Mouse (Mus musculus) hindbrain, embryonic 12.5 days (tissue): ENCODE data around the gene Dglucy. TPM values are rescaled to one million over a fixed set of nuclear protein-coding genes. Genes with fewer than 3 reads are reported as not detected.

Source experiments
- ATAC-seq: fragments of 200-750 bp; cut with Nextera tagmentation; 2 replicates; pipeline ENCODE4 v1.8.0; 2017; ENCODE audit warnings: moderate TSS enrichment; ENCODE audit not compliant: low FRiP score
- H3K27ac ChIP-seq: fragments of 300-500 bp; sonication (generic); 2 replicates; pipeline ENCODE4 v1.5.1; 2016; ENCODE audit warnings: mild to moderate bottlenecking
- H3K27me3 ChIP-seq: fragments of 300-500 bp; sonication (generic); 2 replicates; pipeline ENCODE4 v1.6.1; 2016; ENCODE audit warnings: mild to moderate bottlenecking
- H3K36me3 ChIP-seq: fragments of 300-500 bp; sonication (generic); 2 replicates; pipeline ENCODE4 v1.6.1; 2016; ENCODE audit warnings: mild to moderate bottlenecking
- H3K4me1 ChIP-seq: fragments of 300-500 bp; sonication (generic); 2 replicates; pipeline ENCODE4 v1.6.1; 2016
- H3K4me2 ChIP-seq: fragments of 300-500 bp; sonication (generic); replicated peaks from 2 replicates; pipeline ENCODE4 v1.6.1; 2016; ENCODE audit warnings: mild to moderate bottlenecking
- H3K4me3 ChIP-seq: fragments of 300-500 bp; sonication (generic); 2 replicates; pipeline ENCODE4 v1.5.1; 2016; ENCODE audit warnings: mild to moderate bottlenecking
- H3K9ac ChIP-seq: fragments of 300-500 bp; sonication (generic); 2 replicates; pipeline ENCODE4 v1.6.1; 2016; ENCODE audit warnings: mild to moderate bottlenecking, moderate library complexity
- H3K9me3 ChIP-seq: fragments of 300-500 bp; sonication (generic); replicated peaks from 2 replicates; pipeline ENCODE4 v1.6.1; 2016; ENCODE audit warnings: mild to moderate bottlenecking
- WGBS: fragments of 180-500 bp; shearing (Covaris S2); methylation state at CpG from one replicate; pipeline ENCODE4 v1.1.7; 2016; 5-methylcytosine and 5-hydroxymethylcytosine counted together
- polyA plus RNA-seq: library from polyadenylated mRNA; unstranded; fragments of >200 nt; fragmentation: Nextera tagmentation; extraction: Ambion mirVana; gene quantifications from 2 replicates; pipeline ENCODE4 v1.2.1, GENCODE M21; 2016

The Dglucy gene
- polyA plus RNA-seq, 1 experiment from 2014 or later = 2.8 TPM

- no peaks in the 10 kb centered on the region for H3K9me3 ChIP-seq
- H3K27ac ChIP-seq = no peak overlapping the region
- no peaks in the 10 kb centered on the region for H3K4me1 ChIP-seq
- H3K27me3 ChIP-seq = no peaks in the 10 kb centered on the region
- no peak overlapping the region for H3K4me3 ChIP-seq
- WGBS = 83% methylated on average over 5 of the region's 5 CpGs
- H3K36me3 ChIP-seq = no peaks in the 10 kb centered on the region
- H3K4me2 ChIP-seq = no peak overlapping the region
- ATAC-seq = no peak
- no peak overlapping the region for H3K9ac ChIP-seq
Measured at GRCm38 (mm10) chr12:100816906-100817305, 38.0 kb downstream of the Dglucy start.

GRCm38 (mm10) chr12:100819965-100820364 lies 41.1 kb downstream of the Dglucy start:
- Histone ChIP-seq H3K9ac (no peak overlapping the region), H3K4me2 (no peak overlapping the region), H3K27ac (no peak overlapping the region), H3K4me3 (no peak overlapping the region), H3K9me3 (no peaks in the 10 kb centered on the region), H3K4me1 (no peaks in the 10 kb centered on the region), H3K27me3 (no peaks in the 10 kb centered on the region), H3K36me3 (no peaks in the 10 kb centered on the region)
- no peak for ATAC-seq

GRCm38 (mm10) chr12:100831021-100831420 lies 52.2 kb downstream of the Dglucy start:
- Histone ChIP-seq H3K9ac (no peak overlapping the region), H3K27ac (no peak overlapping the region), H3K4me2 (no peak overlapping the region), H3K27me3 (no peaks in the 10 kb centered on the region), H3K4me1 (peaks cover 4% of the 10 kb centered on the region), H3K36me3 (no peaks in the 10 kb centered on the region), H3K9me3 (no peaks in the 10 kb centered on the region), H3K4me3 (no peak overlapping the region)
- ATAC-seq = no peak
- WGBS = 80% methylated on average over 2 of the region's 2 CpGs

- Histone ChIP-seq H3K9me3 (no peaks in the 10 kb centered on the region), H3K4me1 (peaks cover 4% of the 10 kb centered on the region), H3K4me2 (no peak overlapping the region), H3K36me3 (no peaks in the 10 kb centered on the region), H3K9ac (no peak overlapping the region), H3K27ac (no peak overlapping the region), H3K27me3 (no peaks in the 10 kb centered on the region), H3K4me3 (no peak overlapping the region)
- 32% methylated on average over 8 of the region's 8 CpGs for WGBS
- no peak; the same call in 1 of the 2 replicates for ATAC-seq
Measured at GRCm38 (mm10) chr12:100831629-100832325, 52.9 kb downstream of the Dglucy start.

GRCm38 (mm10) chr12:100837208-100837607 lies 58.4 kb downstream of the Dglucy start:
- H3K9me3 ChIP-seq = no peaks in the 10 kb centered on the region
- peaks cover 6% of the 10 kb centered on the region; the same call in 1 of the 2 replicates for H3K4me1 ChIP-seq
- H3K36me3 ChIP-seq = no peaks in the 10 kb centered on the region
- H3K27ac ChIP-seq = no peak overlapping the region
- 84% methylated on average over 3 of the region's 3 CpGs for WGBS
- H3K4me3 ChIP-seq = no peak overlapping the region
- H3K27me3 ChIP-seq = no peaks in the 10 kb centered on the region
- no peak overlapping the region for H3K4me2 ChIP-seq
- no peak for ATAC-seq
- H3K9ac ChIP-seq = no peak overlapping the region

- Histone ChIP-seq H3K9ac (no peak overlapping the region), H3K4me3 (no peak overlapping the region), H3K27ac (no peak overlapping the region), H3K9me3 (no peaks in the 10 kb centered on the region), H3K36me3 (no peaks in the 10 kb centered on the region), H3K27me3 (no peaks in the 10 kb centered on the region), H3K4me2 (no peak overlapping the region), H3K4me1 (peaks cover 6% of the 10 kb centered on the region; the same call in 1 of the 2 replicates)
- WGBS = 34% methylated on average over 8 of the region's 8 CpGs
- no peak for ATAC-seq
Measured at GRCm38 (mm10) chr12:100839079-100839600, 60.3 kb downstream of the Dglucy start.

GRCm38 (mm10) chr12:100839926-100840325 lies 61.1 kb downstream of the Dglucy start:
- WGBS = 75% methylated on average over 6 of the region's 6 CpGs
- Histone ChIP-seq H3K9me3 (no peaks in the 10 kb centered on the region), H3K4me2 (no peak overlapping the region), H3K27me3 (no peaks in the 10 kb centered on the region), H3K36me3 (no peaks in the 10 kb centered on the region), H3K4me3 (no peak overlapping the region), H3K4me1 (peaks cover 6% of the 10 kb centered on the region; the same call in 1 of the 2 replicates), H3K9ac (no peak overlapping the region), H3K27ac (no peak overlapping the region)
- ATAC-seq = no peak

- 24% methylated on average over 3 of the region's 3 CpGs for WGBS
- Histone ChIP-seq H3K9ac (no peak overlapping the region), H3K4me3 (no peak overlapping the region), H3K4me1 (peaks cover 6% of the 10 kb centered on the region; the same call in 1 of the 2 replicates), H3K36me3 (no peaks in the 10 kb centered on the region), H3K9me3 (no peaks in the 10 kb centered on the region), H3K27ac (no peak overlapping the region), H3K4me2 (no peak overlapping the region), H3K27me3 (no peaks in the 10 kb centered on the region)
- ATAC-seq = peak; percentile 53
Measured at GRCm38 (mm10) chr12:100841211-100841792, 62.4 kb downstream of the Dglucy start.

- Histone ChIP-seq H3K4me2 (no peak overlapping the region), H3K4me3 (no peak overlapping the region), H3K27me3 (no peaks in the 10 kb centered on the region), H3K9ac (no peak overlapping the region), H3K27ac (no peak overlapping the region), H3K4me1 (peaks cover 13% of the 10 kb centered on the region), H3K9me3 (no peaks in the 10 kb centered on the region), H3K36me3 (no peaks in the 10 kb centered on the region)
- no peak for ATAC-seq
- WGBS = 85% methylated on average over 4 of the region's 4 CpGs
Measured at GRCm38 (mm10) chr12:100843171-100843570, 64.3 kb downstream of the Dglucy start.

GRCm38 (mm10) chr12:100844546-100844945 lies 65.7 kb downstream of the Dglucy start:
- Histone ChIP-seq H3K27me3 (no peaks in the 10 kb centered on the region), H3K36me3 (no peaks in the 10 kb centered on the region), H3K9me3 (no peaks in the 10 kb centered on the region), H3K4me2 (no peak overlapping the region), H3K27ac (no peak overlapping the region), H3K9ac (no peak overlapping the region), H3K4me1 (peaks cover 10% of the 10 kb centered on the region; the same call in 1 of the 2 replicates), H3K4me3 (no peak overlapping the region)
- no peak for ATAC-seq
- WGBS = 89% methylated on average over 7 of the region's 7 CpGs

GRCm38 (mm10) chr12:100845829-100846228 lies 67.0 kb downstream of the Dglucy start:
- no peak overlapping the region for H3K4me2 ChIP-seq
- H3K27me3 ChIP-seq = 0 out of 2 replicates have a peak, but pooled peaks cover 2% of the 10 kb centered on the region
- ATAC-seq = no peak
- H3K9me3 ChIP-seq = no peaks in the 10 kb centered on the region
- peaks cover 7% of the 10 kb centered on the region; the same call in 1 of the 2 replicates for H3K4me1 ChIP-seq
- WGBS = 25% methylated on average over 2 of the region's 2 CpGs
- no peak overlapping the region for H3K27ac ChIP-seq
- no peaks in the 10 kb centered on the region for H3K36me3 ChIP-seq
- no peak overlapping the region for H3K4me3 ChIP-seq
- no peak overlapping the region for H3K9ac ChIP-seq

- no peaks in the 10 kb centered on the region for H3K9me3 ChIP-seq
- no peak overlapping the region for H3K4me3 ChIP-seq
- H3K27me3 ChIP-seq = 0 out of 2 replicates have a peak, but pooled peaks cover 2% of the 10 kb centered on the region
- H3K4me2 ChIP-seq = no peak overlapping the region
- no peak overlapping the region for H3K27ac ChIP-seq
- no peaks in the 10 kb centered on the region for H3K36me3 ChIP-seq
- WGBS = 57% methylated on average over 1 of the region's 1 CpGs
- ATAC-seq = no peak
- no peak overlapping the region for H3K9ac ChIP-seq
- peaks cover 7% of the 10 kb centered on the region; the same call in 1 of the 2 replicates for H3K4me1 ChIP-seq
Measured at GRCm38 (mm10) chr12:100846566-100846965, 67.7 kb downstream of the Dglucy start.
